Mouse (Mus musculus): ENCODE results near the gene Fam193a.

Fam193a gene

DNA sequence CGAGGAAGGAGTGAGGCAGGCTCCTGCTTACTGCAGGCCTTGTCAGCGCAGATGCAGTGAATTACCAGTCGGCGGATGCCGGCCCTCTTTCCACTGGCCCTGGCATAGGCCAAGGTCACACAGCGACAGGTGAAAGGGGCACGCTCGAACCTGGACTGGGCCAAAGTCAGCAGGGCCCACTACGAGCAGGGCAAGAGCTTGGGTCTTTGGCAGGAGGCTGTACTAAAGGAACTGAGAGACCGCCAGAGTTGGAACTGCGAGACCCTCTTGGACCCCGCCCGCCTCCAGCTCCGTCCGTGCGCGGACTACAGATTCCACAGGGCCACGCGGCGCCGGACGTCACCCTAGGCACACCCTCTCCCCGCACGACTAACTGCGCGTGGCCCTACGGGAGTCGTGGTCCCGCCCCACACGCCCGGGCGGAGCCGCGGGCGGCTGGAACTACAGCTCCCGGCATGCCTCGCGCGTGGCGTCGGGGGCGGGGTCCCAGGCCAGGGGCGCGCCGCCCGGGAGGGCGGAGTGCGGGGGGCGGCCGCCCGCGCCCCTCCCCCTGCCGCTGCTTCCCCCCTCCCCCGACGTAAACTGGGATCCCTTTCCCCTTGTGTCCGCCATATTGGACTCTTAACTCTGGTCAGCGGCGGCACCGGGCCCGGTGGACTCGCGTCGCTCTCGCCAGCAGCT lies at the start of gene Fam193a:
Gene Fam193a, plus strand, starts transcription at position 593 of the 681 bp plus-strand sequence.
- DNase-seq, result peak; percentile 99

DNA sequence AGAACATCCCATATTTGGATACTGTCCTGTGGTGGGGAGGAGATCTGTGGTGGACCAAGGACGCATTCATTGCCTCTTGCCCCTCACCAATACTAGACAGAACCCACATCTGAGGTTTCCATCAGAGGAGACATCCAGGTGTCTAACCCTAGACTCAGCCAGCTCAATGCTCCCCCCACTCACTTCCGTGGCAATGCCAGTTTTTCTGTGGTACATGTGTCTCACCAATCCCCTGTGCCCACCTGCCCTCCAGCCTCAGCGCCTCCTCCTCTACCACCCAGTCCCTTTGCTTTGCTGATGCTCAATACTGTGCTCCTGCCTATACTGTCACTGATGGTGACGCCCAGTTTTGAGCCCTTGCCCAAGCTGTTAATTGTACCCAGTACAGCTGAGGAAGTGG lies 48.5 kb upstream of the Fam193a start:
- DNase-seq, result no peak

DNA sequence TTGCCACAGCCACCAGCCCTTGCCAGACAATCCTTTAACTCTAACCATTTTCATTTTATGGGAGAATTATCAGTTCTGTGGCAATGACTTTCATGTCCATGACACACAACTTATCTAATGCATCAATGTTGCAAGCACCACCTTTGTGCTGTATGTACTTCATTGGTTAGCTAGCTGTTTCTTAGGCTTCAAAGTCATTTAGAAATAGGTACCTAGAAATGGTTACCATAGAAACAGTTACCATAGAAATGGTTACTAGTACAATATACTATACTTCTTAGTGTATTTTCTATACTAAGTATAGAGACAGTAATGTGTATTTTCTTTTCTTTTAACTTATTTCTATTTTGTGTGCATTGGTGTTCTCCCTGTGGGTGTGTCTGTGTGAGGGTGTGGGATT lies 44.4 kb upstream of the Fam193a start:
- DNase-seq, result no peak

DNA sequence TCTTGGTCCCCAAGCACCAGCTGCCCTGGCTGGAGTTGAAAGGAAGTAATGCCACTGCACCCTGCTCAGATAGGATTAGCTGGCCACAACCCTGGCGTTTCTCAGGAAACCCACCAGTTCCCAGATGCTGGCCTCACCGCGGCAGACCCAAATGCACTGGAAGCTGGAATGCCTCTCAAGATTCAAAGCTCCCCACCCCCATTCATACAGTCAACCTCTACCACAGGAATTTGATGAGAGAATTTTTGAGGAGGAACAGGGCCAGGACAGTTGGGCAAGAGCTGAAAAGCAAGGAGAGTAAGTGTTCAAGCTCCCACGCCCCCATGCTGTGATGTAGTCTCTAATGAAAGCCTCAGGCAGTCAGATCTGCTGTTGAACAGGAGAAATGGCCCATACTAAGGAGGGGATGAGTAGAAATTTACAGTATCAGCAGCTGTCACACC lies 43.5 kb upstream of the Fam193a start:
- DNase-seq, result no peak

DNA sequence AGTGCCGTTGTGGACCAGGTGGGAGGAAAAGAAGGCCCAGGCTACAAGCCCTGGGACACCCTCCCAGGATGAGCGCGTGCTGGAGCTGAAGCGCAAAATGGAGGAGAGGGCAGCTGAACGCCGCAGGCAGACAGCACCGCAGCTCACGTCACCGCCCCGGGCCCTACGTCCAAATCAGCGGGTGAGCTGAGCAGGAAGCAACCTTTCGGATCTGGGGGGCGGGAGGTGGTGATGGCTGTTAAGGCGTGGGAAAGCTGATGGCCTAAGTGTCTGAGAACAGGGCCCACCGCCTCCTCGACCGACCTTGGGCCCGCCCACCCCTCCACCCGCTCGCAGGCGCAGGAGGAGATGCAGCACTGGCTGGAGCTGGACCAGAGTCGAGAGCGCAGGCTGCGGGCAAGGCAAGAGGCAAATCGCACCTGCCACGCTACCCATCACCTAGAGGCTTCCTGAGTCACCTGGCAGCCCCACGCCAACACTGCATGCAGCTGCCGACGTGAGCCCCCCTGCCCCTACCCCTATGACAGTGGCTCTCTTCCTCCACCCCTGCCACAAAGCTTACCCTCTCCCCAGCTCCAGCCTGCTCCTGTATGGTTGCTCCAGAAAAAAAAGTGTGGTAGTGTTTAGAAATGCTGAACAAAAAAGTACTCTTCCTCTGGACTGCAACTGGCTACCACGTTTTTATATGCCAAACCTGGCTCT lies 42.7 kb upstream of the Fam193a start:
- DNase-seq, result peak; percentile 17 to 43

DNA sequence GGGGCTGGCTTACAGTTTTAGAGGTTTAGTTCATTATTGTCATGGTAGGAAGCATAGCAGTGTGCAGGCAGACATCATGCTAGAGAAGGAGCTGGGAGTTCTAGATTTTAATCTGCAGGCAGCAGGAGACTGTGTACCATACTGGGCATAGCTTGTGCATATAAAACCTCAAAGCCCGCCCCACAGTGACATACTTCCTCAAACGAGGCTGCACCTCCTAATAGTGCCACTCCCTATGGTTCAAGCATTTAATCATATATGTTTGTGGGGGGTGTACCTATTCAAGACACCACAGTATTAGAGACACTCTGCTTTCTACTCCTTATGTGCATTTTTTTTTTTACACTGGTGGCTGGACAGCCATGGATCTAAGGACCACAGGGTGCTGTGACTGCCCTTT lies 39.6 kb upstream of the Fam193a start:
- peak in 1 of 2 experiments; percentile 9 for DNase-seq

DNA sequence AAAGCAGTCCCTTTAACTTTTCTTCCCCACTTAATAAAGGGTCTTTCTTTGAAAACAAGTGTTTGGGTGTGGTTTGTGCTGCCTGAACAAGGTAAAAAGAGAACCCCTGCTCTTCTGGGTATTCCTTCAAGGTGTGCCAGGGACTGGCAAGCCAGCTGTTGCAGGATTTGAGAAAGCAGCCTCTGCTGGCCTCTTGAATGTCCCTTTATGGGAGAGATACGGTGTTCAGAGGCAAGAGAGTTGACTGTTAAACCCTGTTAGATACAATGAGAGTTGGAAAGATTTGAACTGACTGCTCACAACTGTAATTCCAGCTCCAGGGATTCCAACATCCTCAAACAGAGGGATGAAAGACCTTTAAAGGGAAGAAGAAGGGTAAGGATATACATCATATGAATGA lies 35.7 kb upstream of the Fam193a start:
- DNase-seq, result no peak

DNA sequence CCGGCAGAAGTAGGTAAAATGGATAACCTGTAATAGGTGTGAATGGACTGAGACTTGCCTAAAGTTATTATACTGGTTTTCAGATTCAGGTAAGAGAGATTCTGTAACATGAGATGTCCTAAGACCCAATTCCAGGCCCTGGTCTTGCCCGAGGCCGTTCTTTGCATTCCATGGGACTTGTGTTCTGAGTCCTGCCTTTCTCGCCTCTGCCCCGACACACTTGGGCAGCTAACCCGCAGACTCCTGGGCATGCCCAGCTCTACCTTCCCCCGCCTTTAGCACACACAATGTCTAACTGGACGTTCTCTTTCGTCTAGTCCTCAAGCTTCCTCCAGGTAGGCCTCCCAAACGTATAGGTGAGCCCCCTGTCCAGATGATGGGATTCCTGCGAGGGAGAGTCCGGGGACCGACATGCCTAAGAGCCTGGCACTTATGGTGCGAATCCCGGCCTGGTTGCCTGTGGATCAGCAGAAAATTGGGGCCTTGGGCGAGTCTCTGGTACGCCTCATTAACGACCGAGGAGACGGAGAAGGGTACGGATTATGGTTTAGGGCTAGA lies 34.1 kb upstream of the Fam193a start:
- DNase-seq, result no peak

DNA sequence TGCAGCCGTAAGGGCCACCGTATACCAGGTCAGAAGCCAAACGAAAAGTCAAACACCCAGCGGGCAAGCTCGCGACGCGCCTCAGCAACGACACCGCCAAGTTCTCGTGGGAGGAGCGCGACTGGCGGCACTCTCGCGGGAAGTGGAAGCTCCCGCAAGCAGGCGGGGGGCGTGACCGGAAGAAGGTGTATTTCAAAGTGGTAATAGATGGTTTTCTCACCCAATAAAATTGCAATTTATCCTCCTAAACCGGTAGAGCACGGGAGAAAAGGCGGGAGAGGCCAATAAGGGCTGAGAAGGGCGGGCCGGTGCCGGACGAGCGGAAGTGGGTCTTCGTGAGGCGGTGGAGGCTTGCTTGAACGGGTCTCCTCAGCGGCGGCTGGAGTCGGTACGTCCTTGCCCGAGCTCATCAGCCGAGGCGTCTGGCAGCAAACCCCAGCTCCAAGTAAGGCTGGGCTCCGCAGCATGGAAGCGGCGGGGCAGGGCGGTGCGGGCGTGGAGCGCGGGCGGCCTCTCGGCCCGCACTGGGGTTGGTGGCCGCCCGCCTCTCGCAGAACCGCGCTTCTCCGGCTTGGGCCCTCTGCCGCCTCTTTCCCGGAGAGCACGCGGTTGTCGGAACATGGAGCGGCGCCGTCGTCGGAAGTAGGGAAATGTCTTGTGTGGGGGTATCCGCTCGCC lies 33.5 kb upstream of the Fam193a start, which contains the start of gene Rnf4:
Gene Rnf4, plus strand, starts transcription at position 193 of the 678 bp plus-strand sequence.
- DNase-seq, result peak; percentile 98 to 99

DNA sequence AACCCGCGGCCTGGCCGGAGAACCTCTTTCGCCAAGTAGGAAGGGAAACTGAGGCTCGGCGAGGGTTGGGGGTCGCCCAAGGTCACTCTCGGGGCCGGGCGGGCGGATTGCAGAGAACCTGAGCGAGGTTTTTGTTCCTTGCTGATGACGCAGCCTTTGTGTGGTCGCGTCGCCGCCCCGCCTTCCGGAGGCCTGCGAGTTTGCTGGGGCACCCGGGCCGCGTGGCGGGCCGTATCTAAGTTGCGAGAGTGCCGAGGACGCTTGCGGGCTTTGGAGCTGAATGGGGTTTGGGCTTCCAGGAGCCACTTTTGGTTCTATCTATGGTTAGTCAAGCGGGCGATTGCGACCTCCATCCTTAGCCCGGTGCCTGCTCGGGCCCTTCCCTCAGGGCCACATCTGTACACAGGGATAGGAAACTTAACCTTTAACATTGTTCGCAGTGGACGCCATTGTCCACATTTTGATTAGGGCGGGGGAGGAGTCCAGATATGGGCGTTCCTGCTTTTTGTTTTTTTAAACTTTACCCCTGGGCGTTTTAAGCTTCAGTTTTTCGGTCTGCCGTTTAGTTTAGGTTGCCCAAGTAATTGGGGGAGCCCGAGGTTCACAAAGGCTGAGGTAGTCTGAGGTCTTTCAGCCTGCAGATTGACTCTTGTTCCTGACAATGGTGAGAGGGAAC lies 32.8 kb upstream of the Fam193a start:
- DNase-seq, result peak; percentile 80

DNA sequence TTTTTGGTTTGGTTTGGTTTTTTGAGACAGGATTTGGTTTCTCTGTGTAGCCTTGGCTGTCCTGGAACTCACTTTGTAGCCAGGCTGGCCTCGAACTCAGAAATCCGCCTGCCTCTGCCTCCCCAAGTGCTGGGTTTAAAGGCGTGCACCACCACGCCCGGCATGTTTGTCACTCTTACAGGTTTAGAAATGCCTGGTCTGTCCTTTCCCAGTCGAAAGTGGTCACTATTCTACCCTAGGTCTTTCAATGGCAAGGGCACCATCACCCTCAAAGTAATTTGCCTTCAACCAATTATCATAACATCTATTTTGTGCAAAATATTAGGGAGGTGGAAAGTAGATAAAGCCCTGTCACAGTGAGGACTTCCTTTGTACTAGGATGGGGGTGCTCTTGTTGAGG lies 29.5 kb upstream of the Fam193a start:
- no peak for DNase-seq

DNA sequence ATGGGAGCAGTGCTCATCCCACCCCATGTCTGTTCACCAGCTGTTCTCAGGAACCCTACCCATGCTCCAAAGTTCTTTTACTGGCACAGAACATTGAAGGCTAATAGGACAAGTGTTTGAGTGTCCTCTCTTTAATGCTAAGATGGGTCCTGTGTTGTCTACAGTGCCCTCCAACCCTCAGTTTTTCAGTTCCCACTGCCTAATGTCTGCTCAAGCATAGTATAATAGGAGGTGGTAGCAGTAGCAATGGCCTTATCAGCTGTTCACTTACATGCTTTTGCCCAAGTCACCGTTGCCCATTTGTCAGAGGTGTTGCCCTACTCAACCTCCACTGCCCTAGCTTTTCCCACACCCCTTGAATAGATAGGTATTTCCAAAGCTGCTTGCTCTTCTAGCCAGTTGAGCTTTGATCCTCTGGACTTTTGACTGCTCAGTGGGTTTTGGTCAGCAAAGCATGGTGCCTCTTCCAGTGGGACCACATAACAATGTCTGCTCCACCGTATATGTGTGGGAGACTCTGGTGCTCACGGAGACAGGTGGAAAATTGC lies 17.6 kb upstream of the Fam193a start:
- no peak for DNase-seq

DNA sequence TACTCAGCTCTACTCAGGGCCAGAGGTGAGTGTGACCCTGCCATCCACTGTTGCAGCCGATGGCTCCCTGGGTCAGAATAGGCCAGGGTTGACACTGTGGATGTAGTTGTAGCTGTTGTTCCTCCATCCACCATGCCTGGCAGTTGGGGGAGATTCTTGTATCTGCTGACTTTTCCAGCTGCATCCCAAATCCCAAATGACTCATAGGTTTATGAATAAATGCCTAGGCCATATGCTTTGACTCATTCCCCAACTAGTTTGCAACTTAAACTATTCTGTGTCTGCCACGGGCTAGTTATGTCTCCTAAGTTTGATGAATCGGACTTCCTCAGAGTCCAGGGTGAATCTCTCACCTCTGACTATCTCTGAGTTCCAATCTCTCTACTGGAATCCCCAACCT lies 9.5 kb upstream of the Fam193a start:
- no peak for DNase-seq

DNA sequence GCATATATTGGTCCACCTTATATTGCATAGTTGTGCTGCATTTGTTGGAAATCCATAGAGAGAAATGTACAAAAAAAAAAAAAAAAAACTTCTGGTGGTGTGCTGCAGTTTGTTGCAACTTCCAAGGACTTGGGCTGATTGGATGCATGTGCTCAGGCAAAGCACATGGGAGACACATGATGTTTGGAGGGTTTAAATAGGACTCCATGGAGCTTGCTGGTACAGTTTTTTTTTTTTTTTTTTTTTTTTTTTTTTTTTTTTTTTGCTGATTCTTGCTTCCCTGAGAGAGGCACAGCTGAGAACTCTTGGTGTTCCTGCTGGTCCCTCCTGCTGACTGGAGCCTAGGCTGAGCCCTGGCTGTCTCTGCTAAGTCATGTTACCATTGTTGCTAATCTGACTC lies 6.6 kb upstream of the Fam193a start:
- no peak for DNase-seq

DNA sequence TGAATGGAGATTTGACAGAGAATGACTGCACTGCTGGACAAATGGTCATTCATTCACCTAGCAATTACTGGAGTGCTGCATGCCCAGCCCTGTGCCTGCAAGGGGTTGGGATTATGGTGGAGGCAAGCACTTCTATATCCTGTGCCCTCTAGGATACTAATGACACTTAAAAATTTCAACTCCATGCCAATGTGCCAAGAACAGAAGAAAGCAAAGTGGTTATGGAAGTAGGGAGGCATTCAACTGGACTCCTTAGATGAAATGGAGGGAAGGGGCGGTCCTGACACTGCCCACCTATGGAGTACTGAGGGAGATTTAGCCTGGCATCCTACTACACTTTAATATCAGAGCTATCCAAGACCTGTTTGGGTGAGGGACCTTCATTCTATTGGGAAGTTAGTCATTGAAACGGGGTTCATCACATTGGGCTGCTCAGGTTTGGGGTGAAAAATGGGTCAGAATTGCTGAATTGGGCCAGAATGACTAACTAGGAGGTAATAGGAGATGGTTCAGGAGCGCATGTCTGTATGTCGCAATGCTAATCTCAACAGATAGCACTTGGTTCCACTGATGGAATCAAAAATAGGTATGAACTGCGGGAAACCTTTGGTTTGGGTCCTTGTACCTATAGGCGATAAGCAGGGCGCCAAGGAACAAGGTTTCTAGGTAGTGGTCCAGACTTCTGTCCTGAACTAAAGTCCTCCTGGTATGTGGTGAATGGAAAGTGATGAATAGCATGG lies 1.0 kb upstream of the Fam193a start:
- no peak for DNase-seq

DNA sequence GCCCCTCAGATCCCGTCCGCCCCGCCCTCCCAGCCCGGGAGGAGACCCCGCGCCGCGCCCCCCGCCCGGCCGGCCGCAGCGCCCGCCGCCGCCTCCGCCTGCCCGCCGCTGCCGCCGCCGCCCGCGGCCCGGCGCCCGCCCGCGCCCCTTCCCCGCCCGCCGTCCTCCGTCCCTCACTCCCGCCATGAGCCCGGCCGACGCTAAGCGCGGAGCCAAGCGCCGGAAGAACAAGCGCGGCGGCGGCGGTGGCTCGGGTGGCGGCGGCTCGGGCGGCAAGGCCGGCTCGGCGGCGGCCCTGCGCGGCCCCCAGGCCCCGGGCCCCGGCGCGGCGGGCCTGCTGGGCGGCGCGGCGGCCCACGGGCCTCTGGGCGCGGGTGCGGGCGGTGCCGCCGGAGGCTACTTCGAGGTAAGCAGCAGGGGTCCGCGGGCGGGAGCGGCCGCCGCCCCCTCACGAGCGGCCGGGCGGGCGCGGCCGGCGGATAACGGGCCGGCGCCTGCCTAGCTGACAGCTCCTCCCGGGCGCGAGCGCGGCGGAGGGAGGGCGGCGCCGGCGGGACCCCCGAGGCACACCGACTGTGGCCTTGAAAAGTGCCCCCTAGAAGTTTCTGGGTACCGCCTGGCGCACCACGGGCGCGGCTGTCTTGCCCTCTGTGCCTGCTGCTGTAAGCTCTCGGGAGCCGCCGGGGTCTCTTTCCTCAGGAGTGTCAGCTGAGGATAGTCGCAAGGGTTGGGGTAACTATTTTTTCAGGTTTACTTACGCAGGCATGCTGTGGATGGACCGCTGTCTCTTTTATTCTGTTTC lies 490 bp downstream of the Fam193a start:
- peak; percentile 40 to 46 for DNase-seq

DNA sequence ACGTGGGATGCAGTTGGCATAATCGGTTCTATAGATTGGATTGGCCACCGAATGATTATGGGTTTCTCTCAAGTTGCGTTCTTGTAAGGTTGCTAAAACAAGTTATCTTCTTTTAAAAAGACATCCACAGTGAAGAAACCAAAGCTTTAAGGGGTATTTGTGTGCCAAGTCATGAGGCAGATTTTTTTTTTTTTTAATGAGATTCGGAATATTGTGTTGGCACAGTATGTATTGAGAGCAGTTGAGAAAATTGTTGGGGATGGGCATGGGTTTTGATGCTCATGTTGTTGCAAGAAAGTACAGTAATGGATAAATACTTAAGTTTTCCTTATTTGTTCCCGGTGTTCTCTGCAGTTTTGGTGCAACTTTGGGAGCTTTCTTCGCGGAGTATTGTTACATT lies 1.1 kb downstream of the Fam193a start:
- DNase-seq, result no peak

DNA sequence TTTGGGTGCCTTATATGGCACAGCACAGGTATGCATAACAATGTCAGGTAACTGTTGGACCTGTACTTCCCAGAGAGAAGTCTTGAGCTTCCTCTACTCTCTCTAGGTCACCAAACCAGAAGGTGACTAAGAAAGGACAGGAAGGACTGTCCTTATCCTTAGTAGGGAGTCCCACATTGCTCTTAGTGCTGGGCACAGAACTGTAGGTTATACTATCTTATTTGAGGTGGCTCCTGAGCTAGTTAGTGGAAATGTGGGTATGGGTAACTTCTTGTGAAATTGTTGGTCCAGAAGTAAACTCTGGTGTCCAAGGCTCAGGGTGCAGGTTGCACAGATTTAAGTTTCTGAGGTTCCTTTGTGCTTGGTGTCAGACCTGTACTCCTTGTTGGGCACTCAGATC lies 2.4 kb downstream of the Fam193a start:
- DNase-seq, result no peak

DNA sequence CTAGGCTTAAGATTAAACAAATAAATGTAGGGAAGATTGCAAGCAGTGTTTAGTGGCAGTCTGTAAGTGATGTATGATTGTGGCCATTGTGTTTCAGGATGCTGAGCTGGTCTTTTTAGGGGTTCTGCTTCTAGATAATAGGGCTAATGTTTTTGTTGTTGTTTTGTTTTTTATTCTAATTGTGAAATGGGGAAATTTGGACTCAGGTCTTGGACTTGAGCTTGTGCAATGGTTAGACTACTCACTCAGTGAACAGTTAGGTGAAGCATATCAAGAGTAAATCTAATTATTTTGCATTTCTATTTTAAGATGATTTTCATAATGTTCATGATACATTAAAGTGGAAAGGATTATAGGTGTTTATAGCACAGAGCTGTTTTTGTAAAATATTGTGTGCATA lies 2.8 kb downstream of the Fam193a start:
- no peak for DNase-seq

DNA sequence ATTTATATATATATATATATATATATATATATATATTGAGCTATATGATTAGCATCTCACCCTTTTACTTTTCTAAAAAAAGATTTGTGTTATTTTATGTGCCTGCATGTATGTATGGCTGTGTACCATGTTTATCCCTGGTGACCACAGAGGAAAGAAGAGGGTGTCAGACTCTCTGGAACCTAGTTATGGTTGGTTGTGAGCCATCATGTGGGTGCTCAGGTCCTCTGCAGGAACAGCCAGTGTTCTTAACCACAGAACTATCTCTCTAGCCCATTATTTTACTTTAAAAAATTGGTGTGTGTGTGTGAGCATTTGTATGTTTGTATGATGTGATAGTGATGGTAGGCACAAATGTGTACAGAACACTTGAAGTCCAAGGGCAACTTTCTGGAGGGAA lies 9.1 kb downstream of the Fam193a start:
- DNase-seq, result no peak

DNA sequence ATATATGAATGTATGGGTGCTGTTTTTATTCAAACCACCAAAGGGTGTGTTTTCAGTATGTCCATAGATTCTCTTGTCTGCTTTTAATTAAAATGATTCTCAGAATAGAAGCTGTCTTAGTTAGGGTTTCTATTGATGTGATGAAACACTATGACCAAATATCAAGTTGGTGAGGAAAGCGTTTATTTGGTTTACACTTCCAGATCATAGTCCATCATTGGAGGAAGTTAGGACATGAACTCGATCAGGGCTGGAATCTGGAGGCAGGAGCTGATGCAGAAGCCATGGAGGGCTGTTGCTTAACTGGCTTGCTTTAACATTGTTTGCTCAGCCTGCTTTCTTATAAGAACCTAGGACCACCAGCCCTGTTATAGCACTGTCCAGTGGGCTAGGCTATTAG lies 12.0 kb downstream of the Fam193a start:
- no peak for DNase-seq

Measured in B cell, adult 2 months (primary cell).